Mouse (Mus musculus): ENCODE measurements around the gene Pfn1. TPM values are rescaled to one million over a fixed set of nuclear protein-coding genes. Genes with fewer than 3 reads are reported as not detected.

Pfn1 gene
- polyA plus RNA-seq, 1 experiment from 2014 or later, result 2,872 TPM

Other genes with a start within 250 kb of the Pfn1 start
- 16.8 to 21.8 TPM (median 20.3 TPM) in 3 replicates for gene Pelp1, start 244.6 kb downstream of the Pfn1 start, polyA plus RNA-seq (2018)
- 230 to 319 TPM (median 312 TPM) in 3 replicates for gene Arrb2, start 222.0 kb downstream of the Pfn1 start, polyA plus RNA-seq (2018)
- 29.8 to 44.9 TPM (median 39.4 TPM) in 3 replicates for gene Med11, start 202.7 kb downstream of the Pfn1 start, polyA plus RNA-seq (2018)
- 2.4 to 5.2 TPM (median 4.4 TPM) in 3 replicates for gene Zmynd15, start 195.2 kb downstream of the Pfn1 start, polyA plus RNA-seq (2018)
- 84.4 to 133 TPM (median 111 TPM) in 3 replicates for gene Cxcl16, start 194.7 kb downstream of the Pfn1 start, polyA plus RNA-seq (2018)
- gene Tm4sf5, start 149.4 kb downstream of the Pfn1 start, polyA plus RNA-seq (2018), result 2.7 to 4.1 TPM in 2 of 3 replicates, not detected in the other
- not detected in 3 replicates for gene Vmo1, start 140.0 kb downstream of the Pfn1 start, polyA plus RNA-seq (2018)
- not detected in 3 replicates for gene Gltpd2, start 135.4 kb downstream of the Pfn1 start, polyA plus RNA-seq (2018)
- gene Psmb6, start 129.3 kb downstream of the Pfn1 start, polyA plus RNA-seq (2018), result 305 to 399 TPM (median 395 TPM) in 3 replicates
- gene Gm40193, start 121.7 kb downstream of the Pfn1 start, polyA plus RNA-seq (2018), result not detected in 3 replicates
- gene Pld2, start 114.6 kb downstream of the Pfn1 start, polyA plus RNA-seq (2018), result 19.1 to 36.3 TPM (median 25.0 TPM) in 3 replicates
- 23.4 to 63.5 TPM (median 51.1 TPM) in 3 replicates for gene Mink1, start 91.8 kb downstream of the Pfn1 start, polyA plus RNA-seq (2018)
- gene 4930544D05Rik, start 38.8 kb downstream of the Pfn1 start, polyA plus RNA-seq (2018), result not detected in 3 replicates
- not detected in 3 replicates for gene Chrne, start 35.4 kb downstream of the Pfn1 start, polyA plus RNA-seq (2018)
- 0.09 to 2.0 TPM (median 0.28 TPM) in 3 replicates for gene Gp1ba, start 15.5 kb downstream of the Pfn1 start, polyA plus RNA-seq (2018)
- gene Rnf167, start 7.4 kb downstream of the Pfn1 start, polyA plus RNA-seq (2018), result 11.6 to 41.2 TPM (median 23.9 TPM) in 3 replicates
- gene Slc25a11, start 7.2 kb downstream of the Pfn1 start, polyA plus RNA-seq (2018), result 53.0 to 112 TPM (median 103 TPM) in 3 replicates
- 3.0 to 5.4 TPM (median 4.8 TPM) in 3 replicates for gene Eno3, start 2.6 kb upstream of the Pfn1 start, polyA plus RNA-seq (2018)
- 72.0 to 176 TPM (median 83.0 TPM) in 3 replicates for gene Spag7, start 14.8 kb upstream of the Pfn1 start, polyA plus RNA-seq (2018)
- 35.3 to 53.1 TPM (median 41.4 TPM) in 3 replicates for gene Camta2, start 33.5 kb upstream of the Pfn1 start, polyA plus RNA-seq (2018)
- gene Inca1, start 45.5 kb upstream of the Pfn1 start, polyA plus RNA-seq (2018), result 0.32 to 0.85 TPM (median 0.36 TPM) in 3 replicates
- 60.6 to 75.9 TPM (median 62.3 TPM) in 3 replicates for gene Kif1c, start 45.9 kb upstream of the Pfn1 start, polyA plus RNA-seq (2018)
- 3.6 to 4.3 TPM (median 3.6 TPM) in 3 replicates for gene Zfp3, start 109.6 kb upstream of the Pfn1 start, polyA plus RNA-seq (2018)
- gene Scimp, start 157.9 kb upstream of the Pfn1 start, polyA plus RNA-seq (2018), result 1.2 to 5.3 TPM (median 2.4 TPM) in 3 replicates
- gene Rabep1, start 190.1 kb upstream of the Pfn1 start, polyA plus RNA-seq (2018), result 27.9 to 38.0 TPM (median 32.0 TPM) in 3 replicates

Measured in macrophage (primary cell).